Mouse (Mus musculus): ENCODE results near the gene Coro1c.

Coro1c gene

GRCm38 (mm10) chr5:113908592-113909441 lies at the start of gene Coro1c:
TSS of gene Coro1c (minus strand) at chr5:113908758.
- DNase-seq (ENCODE audit: extremely low spot score), result peak; percentile 100

DNA sequence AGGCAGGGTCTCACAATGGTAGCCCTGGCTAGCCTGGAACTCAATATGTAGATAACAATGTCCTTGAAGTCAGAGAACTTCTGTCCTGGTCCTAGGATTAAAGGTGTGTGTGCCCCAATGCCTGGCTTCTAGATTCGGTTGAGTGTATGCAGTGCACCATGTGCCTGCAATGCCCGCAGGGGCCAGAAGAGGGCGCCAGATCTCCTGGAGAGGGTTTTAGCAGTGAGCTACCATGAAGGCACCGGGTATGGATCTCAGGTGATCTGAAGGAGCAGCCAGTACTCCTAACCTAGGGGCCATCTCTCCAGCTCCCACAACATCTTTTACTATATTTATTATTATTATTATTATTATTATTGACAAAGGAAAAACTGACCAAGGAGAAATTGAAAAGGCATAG lies 48.0 kb upstream of the Coro1c start:
- DNase-seq (ENCODE audit: extremely low spot score), result peak; percentile 89

DNA sequence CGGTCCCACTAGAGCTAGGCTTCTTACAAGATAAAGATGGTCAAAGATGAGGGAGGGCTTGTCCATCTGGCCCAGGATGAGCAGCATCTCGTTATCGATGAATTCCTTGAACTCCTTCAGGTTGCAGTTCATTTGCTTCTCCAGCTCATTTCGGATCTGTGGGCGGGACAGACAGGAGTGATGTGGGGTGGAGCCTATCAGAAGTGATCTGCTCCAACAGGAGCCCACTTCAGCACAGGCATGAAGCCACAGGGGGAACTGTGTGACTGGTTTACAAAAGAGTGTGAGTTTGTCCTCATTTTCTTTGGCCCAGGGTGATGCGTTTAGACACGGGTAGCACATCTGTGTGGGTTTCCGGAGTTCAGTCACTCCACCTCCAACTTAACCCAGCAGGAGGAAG lies 47.1 kb upstream of the Coro1c start:
- no peak for DNase-seq (ENCODE audit: extremely low spot score)

DNA sequence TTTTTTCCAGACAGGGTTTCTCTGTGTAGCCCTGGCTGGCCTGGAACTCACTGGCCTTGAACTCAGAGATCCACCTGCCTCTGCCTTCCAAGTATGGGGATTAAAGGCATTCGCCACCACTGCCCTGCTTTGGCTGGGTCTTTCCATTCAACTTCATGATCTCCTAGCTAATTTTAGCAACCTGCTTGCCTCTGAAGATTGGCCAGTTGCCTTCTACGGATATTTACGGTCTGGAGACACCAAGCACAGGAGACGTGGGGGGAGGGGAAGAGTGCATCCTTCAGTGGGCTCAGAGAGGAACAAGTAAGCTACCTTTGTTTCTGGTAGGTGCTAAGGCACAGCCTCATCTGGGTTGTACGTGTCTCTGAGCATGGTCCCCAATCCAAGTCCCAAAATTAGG lies 46.7 kb upstream of the Coro1c start:
- no peak for DNase-seq (ENCODE audit: extremely low spot score)

DNA sequence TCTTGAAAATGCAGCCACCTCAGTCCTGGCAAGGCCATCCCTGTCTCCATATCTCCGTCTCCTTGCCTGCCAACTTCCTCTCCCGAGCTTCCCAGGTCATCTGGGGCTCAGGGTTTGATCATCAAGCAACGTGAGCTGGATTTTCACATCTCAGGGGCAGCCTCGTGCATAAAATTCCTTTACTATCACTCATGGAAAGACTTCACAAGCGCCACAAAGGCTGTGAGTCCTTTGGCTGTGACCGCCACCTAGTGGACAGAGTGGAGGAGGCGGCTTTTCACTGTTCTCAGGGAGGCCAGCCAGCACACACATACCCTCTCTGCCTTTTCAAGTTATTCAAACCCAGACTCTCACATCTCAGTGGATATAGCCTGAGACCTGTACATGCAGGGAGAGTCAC lies 45.9 kb upstream of the Coro1c start:
- DNase-seq (ENCODE audit: extremely low spot score), result peak; percentile 82

DNA sequence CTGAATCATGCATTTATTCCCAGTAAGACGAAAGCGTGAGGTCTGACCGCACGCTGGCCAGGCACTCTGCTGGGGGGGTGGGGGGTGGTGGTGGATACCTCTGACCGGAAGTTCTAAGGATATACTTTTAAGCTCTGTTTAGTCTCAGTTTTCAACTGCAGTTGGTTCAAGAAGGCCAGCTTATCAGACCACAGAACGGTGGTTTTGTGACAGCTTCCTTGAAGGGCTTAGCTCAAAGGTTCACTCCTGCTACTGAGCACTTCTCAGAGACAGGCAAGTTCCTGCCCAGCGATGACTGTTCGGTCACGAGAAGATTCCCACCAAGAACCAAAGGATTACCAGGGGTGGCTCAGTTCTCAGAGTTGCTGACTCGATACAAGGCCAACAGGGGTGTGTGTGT lies 44.0 kb upstream of the Coro1c start:
- DNase-seq (ENCODE audit: extremely low spot score), result no peak

- DNase-seq (ENCODE audit: extremely low spot score), result no peak
These were observed 43.1 kb upstream of the Coro1c start for GRCm38 (mm10) chr5:113951693-113952071.

GRCm38 (mm10) chr5:113950786-113951692 lies 42.5 kb upstream of the Coro1c start:
- DNase-seq (ENCODE audit: extremely low spot score), result no peak

GRCm38 (mm10) chr5:113950133-113950532 lies 41.6 kb upstream of the Coro1c start:
- no peak for DNase-seq (ENCODE audit: extremely low spot score)

DNA sequence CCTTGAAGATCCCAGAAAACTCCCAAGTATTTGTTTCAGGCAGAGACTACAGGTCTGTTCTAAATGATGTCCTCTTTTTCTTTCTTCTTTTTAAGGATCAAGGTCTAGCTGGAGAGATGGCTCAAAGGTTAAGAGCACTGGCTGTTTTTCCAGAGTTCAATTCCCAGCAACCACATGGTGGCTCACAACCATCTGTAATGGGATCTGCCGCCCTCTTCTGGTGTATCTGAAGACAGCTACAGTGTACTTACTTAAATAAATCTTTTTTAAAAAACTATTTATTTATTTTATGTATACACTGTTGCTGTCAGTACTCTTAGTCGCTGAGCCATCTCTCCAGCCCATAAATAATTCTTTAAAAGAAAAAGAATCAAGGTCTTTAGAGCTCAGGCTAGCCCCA lies 38.7 kb upstream of the Coro1c start:
- DNase-seq (ENCODE audit: extremely low spot score), result no peak

- no peak for DNase-seq (ENCODE audit: extremely low spot score)
These were observed 36.6 kb upstream of the Coro1c start for GRCm38 (mm10) chr5:113945126-113945525.

DNA sequence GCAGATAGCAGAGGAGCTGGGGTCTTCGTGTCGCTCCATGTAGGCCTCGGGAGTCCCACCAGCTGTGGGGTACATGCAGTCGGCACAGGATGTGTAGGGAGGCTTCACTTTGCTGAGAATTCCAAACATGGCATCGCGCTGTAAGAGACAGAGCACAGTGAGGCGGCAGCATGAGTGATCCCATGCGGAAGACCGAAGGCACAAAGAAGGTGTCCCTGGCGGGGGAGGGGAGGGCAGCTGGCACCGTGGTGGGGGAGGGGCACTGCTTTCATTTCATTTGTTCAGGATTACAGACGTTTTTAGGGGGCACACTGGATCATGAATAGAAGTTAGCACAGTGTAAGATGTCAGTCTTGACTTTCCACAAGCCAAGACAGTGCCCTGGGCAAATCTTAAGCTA lies 34.8 kb upstream of the Coro1c start:
- DNase-seq (ENCODE audit: extremely low spot score), result no peak

DNA sequence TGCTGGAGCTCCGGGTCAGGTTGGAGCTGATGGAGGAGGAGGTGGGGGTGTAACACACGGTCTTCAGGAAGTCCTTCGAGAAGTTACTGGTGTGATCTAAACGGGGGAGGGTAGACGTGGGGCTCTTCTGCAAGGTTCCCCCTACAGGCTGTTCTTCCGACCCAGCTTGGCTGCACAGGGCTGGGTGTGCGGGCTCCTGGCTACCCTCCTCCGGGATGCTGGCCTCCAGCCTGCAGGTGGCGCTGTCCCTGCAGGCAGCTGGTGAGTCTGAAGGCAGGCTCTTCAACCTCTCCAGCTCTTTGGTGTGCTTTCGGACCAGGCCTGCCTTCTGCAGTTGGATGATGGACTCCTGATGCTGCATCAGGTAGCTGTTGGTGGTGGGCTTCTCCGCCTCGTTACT lies 34.0 kb upstream of the Coro1c start:
- no peak for DNase-seq (ENCODE audit: extremely low spot score)

DNA sequence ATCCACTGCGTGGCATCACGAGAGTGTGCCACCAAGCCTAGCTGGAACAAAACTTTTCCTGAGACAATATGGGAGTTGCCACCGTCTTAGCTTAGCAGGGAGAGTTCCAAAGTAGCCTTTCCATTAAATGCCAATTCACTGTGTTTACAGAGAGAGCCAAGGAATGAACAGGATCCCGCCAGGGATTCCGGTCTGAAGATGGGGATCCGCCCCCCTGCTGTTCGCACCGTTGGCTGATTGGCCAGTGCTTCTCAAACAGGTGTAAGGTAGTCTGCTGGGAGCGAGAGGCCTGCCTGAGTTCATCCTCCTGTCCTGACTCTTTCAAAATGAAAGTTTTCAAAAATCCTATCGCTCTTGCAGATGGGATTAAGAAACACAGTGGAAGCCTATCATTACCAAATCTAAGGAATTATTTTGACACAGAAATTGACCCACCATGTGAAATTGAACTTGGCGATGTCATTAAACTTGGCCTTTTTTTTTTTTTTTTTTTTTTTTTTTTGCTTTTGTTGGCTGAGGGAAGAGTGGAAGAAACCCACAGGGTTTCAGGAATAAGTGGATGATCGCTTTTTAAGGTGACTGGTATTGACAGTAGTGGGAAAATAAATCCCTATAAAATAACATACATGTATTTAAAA lies 30.8 kb upstream of the Coro1c start:
- DNase-seq (ENCODE audit: extremely low spot score), result no peak

GRCm38 (mm10) chr5:113937650-113938049 lies 29.1 kb upstream of the Coro1c start:
- no peak for DNase-seq (ENCODE audit: extremely low spot score)

- no peak for DNase-seq (ENCODE audit: extremely low spot score)
These were observed 25.3 kb upstream of the Coro1c start for GRCm38 (mm10) chr5:113933889-113934288.

DNA sequence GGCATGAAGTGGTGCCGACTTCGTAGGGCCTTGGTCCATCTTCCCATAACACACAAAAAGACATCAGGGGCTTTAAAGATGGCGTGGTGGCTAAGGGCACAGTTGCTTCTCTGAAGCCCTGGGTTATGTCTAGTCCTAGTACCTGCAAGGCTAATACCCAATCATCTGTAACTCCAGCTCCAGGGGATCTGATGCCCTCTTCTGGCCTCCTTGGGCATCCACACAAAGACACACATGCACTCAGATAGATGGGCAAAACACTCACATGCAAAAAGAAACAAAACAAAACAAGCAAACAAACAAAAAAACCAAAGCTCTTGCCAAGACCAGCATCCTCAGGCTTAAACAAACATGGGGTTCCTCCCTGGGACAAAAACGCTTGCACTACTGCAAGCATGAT lies 24.9 kb upstream of the Coro1c start:
- DNase-seq (ENCODE audit: extremely low spot score), result no peak

DNA sequence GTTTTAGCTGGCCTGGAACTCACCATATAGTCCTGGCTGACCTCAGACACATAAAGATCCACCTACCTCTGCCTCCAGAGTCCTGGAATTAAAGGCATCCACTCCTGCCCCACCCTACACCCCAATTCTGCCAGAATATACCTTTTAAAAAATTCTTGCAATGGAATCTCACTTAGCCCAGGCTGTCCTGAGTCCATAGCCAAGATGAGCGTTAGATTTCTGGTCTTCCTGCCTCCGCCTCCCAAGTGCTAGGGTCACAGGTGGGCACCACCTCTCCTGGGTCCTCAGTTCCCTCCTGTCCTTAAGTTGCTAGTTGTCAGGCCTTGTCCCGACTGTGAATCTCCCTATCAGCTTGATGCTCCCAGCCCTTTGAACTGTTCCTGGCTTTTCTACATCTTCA lies 23.8 kb upstream of the Coro1c start:
- no peak for DNase-seq (ENCODE audit: extremely low spot score)

DNA sequence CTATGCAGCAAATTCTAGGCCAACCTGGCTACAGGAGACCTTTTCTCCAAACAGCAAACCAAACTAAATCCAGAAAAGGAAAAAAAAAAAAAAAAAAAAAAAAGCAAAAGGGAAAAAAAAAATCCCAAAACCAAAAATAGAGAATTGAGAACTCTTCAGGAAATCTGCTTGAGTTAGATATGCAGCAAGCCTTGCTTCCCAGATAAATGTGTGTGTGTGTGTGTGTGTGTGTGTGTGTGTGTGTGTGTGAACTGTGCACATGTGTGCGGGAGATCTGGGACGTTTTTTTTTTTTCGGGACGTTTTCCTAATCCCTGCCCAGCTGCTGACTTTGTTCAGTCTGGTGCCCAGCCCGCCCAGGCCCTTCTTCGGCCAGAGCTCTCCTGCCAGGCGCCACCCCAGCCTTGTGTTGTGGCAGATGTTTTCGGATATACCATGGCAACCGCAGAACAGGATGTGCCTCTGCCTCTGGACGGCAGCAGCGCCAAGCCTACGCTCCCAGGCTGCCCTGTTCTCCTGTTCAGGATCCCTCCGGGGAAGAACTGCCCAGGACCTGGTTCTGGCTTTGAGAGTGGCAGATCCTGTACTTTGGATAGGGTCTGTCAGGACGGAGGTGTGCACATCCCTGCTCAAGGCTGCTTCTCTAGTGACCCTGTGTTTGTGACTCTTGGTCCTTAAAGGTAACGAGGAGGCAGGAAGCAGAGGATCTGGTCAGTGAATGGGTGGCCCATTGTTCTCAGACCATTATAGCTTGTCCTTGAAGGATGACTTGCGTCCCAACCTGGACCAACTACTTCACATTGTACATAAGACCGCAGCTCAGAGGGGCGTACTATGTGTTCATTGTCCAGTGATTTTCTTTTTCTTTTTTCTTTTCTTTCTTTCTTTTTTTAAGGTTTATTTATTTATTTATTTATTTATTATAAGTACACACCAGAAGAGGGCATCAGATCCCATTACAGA lies 22.4 kb upstream of the Coro1c start:
- DNase-seq (ENCODE audit: extremely low spot score), result peak; percentile 67

DNA sequence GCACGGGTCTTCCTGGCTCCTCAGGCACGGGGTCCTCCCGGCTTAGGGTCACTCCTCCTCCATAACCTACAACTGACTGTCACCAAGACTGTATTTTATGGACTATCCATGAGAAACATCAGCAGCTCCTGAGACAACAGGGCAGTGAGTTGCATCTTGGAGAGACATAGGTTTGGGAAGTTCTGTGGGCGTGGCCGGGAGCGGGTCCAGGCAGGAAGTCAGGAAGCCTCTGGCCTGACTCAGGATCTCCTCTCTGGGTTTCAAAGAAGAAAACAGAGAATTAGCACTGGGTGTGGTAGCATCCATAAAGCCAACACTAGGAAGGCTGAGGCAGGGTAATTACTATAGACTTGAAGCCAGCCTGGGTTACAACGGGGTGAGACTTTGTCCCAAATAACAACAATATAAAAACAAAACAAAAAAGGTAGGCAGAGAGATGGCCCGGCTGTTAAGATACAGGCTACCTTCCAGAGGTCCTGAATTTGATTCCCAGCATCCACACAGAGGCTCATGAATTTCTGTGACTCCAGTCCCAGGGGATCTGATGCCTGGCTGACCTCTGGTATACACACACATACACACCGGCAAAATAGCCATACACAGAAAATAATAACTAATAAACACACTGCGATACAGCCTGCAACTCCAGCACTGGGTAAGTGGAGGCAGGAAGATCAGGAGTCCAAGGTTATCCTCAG lies 21.5 kb upstream of the Coro1c start:
- no peak for DNase-seq (ENCODE audit: extremely low spot score)

DNA sequence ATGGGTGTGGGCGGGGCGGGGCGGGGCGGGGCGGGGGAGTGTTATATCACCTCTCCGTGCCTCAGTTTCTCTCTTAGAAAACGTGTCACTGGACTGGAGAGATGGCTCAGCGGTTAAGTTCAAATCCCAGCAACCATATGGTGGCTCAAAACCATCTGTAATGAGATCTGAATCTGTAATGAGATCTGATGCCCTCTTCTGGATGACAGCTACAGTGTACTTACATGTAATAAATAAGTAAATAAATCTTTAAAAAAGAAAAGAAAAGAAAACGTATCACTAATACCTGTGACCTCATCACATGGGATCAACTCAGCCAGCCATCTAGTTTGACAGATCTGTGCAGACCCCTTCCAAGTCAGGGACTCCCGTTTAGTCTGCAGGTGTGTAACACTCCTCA lies 21.0 kb upstream of the Coro1c start:
- no peak for DNase-seq (ENCODE audit: extremely low spot score)

All from embryo, embryonic 9.5 days (tissue).